Mouse (Mus musculus): ENCODE measurements around the gene Ror1.

Ror1 gene

DNA sequence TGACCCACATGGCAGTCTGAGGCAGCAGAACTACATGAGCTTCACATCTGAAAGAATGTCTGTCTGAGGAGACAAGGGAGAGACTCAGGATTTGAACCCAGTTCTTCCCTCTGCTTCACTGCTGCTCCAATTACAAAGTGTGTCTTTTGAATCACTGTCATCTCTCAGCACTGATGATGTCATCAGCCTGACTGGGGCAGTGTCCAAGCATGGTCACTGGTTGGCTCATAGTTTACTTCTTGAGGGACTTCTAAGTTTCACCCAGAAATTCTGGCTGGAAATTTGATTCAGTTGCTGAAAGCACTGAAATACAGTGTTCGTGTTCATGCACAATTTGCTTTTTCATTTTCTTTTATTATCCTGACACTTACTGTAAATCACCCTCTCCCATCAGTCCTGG, 219.5 kb downstream of the Ror1 start:
- DNase-seq (ENCODE audit: low read depth): no peak

DNA sequence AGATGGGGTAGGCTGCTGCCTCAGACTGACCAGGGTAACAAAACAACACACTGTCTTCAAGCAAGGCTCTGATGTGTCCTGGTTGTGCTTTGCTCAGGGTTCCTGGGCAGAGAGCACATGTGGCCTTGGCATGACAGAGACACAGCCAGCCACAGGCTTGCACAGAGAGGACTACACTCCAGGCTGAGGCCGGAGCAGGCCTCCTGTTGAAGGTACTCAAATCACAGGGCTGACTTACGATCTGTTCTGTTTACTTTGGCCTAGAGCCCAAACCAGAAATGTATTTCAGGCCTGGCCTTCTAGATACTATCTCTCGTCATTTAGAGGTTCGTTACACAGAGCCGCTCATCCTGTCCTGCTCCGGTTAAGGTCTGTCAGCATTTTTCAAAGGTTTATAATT, 226.2 kb downstream of the Ror1 start:
- DNase-seq (ENCODE audit: low read depth): peak; percentile 51

DNA sequence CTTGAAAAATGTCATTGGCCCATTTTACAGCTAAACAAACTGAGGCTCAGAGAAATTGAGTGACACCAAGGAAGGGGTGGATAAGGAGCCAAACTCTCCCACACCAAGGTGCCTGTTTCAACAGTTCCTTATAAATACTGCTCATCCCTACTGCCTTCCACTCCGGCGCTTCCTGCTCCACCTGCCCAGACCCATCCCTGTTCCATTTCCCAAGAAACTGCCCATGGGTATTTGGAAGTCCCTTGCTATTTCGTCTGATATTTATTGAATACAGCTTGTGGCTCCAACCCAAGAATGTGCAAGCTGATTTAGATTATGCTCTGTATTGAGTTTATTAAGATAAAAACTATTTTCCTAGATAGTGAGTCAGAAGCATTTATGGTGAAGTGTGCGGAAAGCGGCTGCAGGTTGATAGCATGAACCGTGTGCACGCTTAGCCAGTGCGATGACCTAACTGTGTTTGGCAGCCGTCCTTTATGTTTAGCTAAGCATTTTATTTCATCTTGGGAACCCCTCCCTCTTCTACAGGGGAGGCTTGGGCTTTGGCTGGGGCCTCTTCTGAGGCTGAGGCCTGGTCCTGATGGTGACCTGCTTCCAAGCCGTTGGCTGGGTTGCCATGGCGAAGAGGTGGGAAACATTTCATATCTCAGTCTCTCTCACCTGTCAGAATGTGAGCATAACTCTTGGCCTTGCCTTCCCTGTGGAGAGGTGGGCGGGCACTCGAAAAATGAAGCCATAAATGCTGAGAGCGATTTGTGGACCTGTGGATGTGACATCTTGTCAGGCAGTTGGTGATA, 229.3 kb downstream of the Ror1 start:
- DNase-seq (ENCODE audit: low read depth): no peak

DNA sequence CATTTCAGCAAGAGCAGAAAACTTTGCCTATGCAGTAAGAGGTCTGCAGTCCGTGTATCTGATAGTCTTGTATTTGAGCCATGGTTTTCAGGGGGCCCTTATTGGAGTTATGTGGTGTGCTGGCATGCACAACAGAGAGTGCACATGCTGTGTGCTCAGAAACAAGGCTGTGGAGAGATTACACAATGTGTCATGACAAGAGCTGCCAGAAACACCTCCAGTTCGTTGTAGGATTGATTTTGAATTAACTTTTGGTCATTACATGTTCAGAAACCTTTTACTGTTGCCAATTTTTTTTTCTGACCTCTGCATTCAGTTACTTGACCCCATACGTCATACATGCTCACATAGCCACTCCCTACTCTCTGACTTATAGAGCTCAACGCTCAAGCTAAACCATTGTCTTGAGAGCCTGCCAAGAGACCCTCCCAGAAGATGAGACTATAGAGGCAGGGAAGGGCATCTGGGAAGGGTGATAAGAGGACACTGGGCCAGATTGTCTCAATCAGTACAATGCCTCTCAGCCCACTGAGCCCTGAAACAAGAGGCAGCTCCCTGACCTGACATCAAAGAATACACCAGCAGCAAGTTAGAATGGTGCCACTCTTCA, 232.9 kb downstream of the Ror1 start:
- DNase-seq (ENCODE audit: low read depth): no peak

DNA sequence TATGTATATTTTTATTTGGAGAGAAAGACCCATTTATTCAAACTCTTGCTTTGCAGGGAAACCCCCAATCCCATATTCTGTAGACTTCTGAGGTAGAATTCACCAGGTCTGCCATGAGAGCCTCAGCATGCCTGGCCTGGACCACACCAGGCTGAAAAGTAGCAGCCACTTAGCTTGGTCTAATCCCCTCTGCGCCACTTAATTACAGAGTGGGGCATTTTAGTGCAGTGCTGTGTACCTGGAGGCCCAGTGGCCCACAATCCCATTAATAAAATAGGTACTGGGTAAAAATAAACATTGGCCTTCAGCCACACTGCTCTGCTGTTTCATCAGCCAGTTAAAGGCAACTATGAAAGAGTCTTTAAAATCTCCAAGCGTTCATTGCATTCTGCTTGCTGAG, 239.6 kb downstream of the Ror1 start:
- no peak for DNase-seq (ENCODE audit: low read depth)

DNA sequence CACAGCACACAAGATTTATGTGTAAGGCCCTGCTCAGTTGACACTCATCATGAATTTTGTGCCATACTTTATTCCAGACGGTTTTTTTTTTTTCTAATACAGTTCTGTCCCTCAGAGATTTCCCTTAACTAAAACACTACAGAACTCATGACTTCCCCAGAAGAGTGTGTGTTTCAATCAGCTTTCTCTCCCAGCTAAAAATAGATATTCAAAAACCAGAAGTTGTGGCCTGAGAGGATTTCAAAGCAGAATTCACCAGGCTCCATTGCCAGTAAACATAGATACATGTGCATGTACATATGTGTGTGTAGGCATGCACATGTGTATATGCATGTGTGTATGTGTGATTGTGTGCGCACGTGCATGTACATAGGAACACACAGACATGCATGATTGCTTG, 252.2 kb downstream of the Ror1 start:
- DNase-seq (ENCODE audit: low read depth): no peak

DNA sequence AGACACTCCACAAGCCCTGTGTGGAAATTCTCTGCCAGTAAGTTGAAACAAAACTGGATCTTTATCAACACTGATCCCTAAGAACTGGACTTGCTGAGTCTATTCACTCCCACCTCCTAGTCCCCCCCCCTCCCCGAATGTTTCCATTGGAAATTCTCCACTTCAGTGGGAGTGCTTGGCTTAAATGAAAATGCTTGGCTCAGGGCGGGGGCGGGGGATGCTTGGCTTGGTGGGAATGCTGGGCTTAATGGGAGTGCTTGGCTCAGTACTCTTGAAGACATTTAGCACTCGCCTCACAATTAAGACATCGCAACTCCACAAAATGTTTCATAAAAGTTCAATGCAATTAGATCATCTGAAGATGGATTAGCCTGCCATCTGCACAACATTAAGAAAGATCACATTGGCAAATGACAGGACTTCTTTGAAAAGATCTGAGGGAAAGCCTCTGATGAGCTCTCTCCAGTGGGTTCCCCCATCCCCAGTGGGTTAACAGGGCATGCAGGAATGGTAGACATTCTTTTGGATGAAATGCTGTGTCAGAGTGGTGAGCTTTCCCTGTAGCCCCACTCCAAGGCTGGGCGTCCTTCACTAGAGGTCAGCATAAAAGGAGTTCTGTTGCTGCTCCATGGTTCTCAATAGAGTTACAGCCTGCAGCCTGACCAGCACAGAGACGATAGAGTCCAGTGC, 254.7 kb downstream of the Ror1 start:
- DNase-seq (ENCODE audit: low read depth): no peak

DNA sequence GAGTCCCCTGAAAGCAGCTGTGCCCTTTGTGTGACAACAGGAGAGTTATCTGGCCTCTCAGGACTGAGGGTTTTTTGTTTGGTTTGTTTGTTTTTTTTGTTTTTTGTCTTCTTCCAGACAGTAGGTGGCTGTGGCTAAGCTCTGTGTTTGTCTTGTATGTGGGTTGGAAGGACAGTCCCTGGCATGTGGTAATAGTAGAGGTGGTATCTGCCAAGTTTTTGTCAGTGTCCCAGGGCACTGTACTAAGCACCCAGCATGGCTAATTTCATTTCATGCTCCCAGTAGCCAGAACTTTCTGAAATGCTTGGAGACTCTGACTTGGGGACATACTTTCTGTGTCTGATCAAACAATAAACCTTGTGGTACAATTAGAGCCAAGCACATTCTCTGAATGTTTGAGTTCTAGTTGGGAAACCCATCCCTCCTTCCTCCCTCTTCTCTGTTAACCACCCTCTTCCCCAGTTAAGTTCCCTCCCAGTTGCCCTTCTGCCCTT, 256.3 kb downstream of the Ror1 start:
- no peak for DNase-seq (ENCODE audit: low read depth)

DNA sequence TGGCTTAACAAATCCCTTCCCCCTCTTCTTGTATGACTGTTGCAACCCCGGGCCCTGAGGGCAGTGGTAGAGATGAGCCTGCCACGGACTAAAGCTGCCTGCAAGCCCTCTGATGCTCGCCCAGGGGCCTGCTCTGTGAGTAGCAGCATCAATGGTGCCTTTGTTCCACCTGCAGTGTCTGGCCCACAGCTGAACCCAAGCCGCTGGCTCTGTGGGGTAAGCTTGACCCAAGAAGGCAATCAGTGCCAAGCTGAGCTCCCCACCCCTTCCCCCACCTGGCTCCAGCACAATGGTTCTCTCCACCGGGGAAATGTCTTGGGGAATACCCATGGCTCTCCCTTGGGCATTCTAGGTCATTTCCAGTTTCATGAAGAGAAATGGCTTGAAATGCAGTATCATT, 260.0 kb downstream of the Ror1 start:
- no peak for DNase-seq (ENCODE audit: low read depth)

DNA sequence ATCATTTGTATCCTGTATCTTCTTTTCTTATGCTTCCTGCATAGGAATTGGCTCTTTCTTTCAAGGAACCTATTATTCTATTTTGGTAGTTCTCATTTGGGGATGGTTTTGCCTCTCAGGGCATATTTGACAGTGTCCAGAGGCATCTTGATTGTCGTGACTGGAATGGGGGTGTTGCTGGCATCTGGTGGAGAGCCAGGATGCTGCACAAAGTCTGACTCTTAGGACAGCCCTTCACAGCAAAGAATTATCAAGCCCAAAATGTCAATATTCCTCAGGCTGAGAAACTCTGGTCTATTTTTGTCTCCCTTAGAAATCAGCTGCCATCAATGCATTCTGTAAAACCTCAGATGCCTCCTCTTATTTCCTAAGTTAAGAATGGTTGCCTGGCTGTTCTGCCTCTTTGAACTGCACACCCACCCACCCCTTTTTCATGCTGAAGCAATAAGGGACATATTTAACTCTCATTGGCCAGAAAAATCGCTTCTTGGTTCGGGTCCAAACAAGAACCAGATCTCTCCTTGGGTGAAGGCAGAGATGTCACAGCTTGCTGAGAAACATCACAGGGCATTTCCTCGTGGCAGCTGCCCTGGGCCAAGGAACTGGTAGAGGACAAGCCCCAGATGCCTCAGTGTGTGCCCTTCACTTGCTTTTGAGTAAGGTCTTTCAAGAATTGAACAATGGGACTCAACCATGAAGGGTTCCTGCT, 262.4 kb downstream of the Ror1 start:
- DNase-seq (ENCODE audit: low read depth): no peak

DNA sequence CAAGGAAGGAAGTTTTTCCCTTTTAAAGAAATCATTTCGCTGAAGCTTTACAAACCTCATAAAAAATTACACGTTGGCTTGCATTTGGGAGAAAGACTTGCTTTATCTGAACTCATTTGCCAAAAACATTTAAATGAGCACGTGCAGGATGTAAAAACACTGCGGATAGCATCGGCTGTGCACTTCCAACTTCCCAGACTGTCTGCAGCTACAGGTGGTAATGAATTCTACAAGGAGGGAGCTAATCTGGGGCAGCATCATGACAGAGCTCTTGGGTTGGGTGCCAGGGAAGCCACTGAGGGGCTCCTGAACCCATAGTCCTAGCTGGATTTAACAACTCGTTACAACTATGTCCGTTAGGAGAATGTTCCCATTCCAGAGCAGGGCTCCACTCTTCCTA, 268.1 kb downstream of the Ror1 start:
- DNase-seq (ENCODE audit: low read depth): no peak

DNA sequence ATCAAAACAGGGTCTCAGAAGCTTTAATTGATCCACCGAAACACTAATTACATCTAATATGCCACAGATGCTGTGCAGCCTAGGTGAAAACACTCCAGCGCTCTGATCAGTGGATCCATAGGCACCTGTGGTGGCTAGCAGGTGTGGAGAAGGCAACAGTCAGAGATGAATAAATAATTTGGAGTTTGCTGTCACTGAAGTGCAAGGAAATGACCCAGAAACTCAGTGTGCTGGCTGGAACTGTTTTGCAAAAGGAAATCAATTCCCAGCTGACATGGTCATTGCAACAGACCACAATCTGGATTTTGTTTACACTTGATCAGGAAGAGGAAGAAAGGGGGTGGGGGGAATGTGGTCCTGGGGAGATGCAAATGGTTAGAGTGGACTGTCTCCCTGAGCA, 273.1 kb downstream of the Ror1 start:
- DNase-seq (ENCODE audit: low read depth): no peak

DNA sequence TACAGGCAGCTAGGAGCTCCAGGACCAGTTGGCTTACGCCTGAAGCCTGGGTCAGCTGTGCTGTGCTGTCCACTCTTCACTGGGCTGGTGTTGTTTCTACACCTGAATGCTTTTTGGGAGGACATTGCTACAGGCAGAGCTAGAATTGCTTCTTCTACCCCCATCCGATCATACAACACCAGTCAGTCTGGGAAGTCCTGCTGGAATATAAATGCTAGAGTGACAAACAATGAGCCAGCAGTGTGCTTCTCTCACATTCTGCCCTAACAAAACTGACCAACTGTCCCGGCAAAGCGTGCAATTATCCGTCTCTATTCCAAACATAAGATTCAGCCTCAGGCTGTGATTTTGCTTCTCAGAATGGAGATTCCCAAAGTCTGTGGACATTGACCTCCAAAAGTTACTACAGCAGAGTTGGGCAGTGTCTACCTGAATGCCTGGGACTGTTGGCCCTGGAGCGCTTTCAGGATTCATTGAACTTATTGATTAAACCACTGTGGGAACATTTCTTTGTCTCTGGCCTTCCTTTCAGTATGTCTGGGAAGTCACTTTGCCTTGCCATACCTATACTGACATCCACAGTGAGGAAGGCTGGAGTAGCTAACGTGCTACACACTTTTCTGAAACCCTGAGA, 274.1 kb downstream of the Ror1 start:
- DNase-seq (ENCODE audit: low read depth): no peak

DNA sequence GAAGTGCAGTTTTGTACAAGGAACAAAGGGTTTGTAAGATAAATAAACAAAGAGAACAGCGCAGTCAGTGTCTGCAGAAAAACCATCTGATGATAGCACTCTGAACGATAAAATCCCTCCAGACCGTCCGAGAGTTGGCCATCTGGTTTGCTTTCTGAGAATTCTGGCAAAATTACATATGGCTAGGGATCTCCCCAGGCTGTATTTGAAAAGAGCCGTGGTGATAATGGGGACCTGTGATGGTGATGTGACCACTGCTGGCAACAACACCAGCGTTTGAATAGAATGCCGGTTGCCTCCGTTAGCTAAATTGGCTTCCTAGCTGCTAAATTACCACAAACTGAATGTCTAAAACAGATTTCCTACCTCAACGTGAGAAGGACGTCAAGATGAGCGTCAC, 277.2 kb downstream of the Ror1 start:
- no peak for DNase-seq (ENCODE audit: low read depth)

DNA sequence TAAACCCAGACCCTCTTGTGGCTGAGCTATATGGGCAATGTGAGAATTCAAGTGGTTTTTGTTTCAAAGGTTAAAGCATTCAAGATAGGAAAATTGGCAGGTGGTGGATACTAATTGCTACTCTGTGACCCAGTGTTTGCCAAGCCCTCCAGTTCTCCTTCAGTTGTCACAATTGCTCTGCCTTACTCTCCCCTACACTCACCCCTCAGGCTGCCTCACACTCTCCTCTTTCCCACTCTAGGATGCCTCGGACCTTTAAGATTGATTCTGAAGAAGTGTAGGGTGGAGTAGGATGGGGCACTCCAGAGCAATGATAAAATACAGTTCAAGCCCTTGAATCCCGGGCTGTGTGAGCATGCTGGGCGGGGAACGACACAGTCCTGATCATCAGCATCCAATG, 278.2 kb downstream of the Ror1 start:
- no peak for DNase-seq (ENCODE audit: low read depth)

DNA sequence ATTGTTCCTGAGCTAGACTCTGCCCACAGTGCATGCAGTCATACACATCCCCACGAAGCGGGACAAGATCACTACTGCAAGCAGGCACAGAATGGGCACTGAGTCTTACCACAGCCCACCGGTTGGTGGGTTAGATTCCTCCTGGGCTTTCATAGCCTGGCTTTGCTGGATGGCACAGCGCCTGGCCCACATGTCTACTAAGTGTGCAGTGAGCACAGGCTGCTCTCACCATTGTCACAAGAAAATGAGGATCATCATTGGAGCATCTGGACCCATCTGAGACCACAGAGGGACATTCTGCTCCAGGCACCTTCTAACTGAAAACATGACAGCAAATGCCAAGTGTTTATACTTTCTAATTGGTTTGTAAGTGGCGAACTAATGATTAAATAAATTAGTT, 279.7 kb downstream of the Ror1 start:
- DNase-seq (ENCODE audit: low read depth): no peak

DNA sequence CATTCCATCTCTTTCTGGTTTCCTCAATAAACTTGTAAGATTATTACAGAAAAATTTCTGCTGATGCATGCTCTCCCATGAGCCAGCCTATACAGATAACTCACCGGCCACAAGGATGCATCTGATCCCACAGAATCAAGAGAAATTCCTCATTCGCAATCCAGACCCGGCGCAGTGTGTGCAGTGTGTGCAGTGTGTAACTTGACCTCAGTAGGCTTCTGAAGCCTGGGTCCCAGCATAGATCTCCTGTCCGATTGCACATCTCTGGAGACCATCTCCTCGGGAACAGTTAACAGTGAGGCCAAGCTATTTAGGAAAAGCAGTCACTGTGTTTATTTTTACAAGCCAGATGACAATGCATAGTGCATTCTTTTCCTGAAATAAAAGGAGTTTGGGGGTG, 280.6 kb downstream of the Ror1 start:
- no peak for DNase-seq (ENCODE audit: low read depth)

DNA sequence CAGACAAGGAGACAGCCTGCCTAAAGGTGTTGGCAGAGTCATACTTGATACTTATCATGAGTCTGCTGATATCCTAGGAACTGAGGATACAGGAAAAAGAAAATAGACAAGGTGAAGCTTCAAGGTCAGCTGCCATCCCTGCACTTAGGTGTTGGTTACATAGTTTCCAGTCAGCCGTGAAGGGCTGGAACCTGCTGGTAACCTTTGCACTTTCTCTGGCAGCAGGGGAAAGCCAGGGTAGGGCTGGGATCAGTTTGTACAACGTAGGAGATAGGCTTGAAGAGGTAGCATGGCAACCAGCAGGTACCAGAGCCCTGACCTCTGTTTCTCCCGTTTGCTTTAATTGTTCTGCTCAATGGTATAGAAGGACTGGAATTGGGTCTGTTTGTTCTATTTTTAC, 281.6 kb downstream of the Ror1 start:
- no peak for DNase-seq (ENCODE audit: low read depth)

DNA sequence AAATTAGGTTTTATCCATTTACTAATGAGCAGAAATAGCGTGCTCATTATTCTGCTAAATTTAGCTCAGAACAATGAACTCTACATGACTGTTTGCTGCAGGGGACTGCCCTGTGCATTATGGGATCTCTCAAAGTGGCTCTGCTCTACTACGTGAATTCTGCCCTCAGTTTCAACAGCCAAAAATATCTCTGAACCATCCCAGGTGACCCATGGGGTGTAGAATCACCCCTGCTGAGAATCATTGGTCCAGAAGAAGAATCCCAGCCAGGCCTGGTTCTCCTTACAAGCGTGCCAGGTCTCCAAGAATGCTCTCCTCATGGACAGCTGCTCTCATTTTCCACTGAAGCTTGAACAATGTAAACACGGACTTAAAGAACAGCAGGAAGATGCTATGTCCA, 282.4 kb downstream of the Ror1 start:
- no peak for DNase-seq (ENCODE audit: low read depth)

DNA sequence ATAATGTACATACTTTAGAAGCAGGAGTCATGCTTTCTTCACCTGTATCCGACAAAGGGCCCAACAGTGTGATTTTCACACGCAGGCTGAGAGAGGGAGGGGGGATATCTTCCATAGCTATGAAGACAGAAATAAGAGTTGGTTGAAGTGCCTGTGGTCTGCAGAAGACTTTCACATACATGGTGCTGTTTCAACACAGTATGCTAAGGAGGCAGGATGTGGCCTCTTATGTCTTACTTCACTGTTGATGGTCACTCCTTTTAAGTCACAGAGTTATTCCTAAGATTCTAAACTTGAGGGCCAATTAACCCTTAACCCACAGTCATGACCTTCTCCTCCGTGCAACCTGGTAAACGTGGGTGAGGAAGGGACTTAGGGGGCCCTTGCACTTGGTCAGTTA, 286.2 kb downstream of the Ror1 start:
- DNase-seq (ENCODE audit: low read depth): no peak

DNA sequence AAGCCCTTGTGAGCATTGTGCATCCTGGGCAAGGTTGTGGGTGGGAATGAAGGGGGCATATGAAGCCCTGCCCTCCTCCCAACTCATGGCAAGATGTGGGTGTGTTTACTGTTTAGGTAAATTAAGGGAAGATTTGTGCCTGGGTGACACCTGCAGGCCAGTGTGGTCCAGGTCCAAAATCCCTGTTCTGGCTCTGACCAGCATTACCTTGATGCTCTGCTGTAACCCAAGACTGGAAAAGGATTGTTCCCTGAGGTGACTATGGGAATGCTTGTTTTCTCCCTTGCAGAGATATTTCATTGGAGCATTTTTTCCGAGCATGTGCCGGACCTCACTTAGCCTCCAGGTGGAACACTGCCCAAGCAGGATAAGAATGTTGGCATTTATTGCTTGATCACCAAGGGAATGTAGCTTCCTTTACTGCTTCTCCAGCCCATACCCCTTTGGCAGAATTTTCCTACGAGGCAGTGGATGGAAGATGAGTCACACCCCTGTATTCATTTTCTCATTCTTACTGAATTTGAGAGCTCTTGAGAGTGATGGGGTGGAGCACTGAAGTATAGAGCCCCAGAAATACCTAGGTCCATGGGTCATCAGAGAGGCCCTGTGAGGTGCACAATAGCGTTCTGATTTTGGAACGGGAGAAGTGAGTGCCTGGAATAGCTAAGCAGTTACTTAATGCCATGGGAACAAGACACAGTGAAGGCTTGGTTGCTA, 290.8 kb downstream of the Ror1 start:
- no peak for DNase-seq (ENCODE audit: low read depth)

DNA sequence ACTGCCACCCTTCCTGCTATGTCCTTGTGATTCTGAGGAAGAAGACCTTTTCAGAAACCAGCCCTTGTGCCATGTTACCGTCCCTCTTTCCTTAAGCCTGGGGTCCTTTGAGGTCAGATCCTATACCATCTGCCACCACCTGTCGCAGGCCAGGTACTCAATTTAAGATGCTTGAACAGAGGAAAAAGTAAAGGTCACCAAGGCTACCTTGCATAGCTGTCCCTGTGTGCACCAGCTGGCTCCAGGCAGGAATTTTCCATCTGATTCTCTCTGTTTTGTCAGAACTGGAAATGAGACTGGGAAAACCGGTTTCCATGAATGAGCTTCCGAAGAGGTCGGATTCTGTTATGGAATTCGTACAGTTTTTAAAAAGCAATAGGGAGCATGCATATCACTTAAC, 294.8 kb downstream of the Ror1 start:
- DNase-seq (ENCODE audit: low read depth): no peak

All from 416B (cell line).